ENCODE assay signal across 8 mouse cellular contexts in genomic region chr14:31337406-31337805, GRCm38 (mm10). TPM values are rescaled to one million over a fixed set of nuclear protein-coding genes. Genes with fewer than 3 reads are reported as not detected.
DNase-seq lines count a peak whose midpoint lies in the region; ATAC-seq and TF ChIP-seq lines count a peak whose summit lies in the region.

No protein-coding gene starts in this region.

- peak overlapping the region; percentile 90 for H3K4me3 ChIP-seq in lung, embryonic 14.5 days (ENCODE audit: low read depth, low read length)
- H3K4me3 ChIP-seq in embryonic facial prominence, embryonic 10.5 days: peak overlapping the region; percentile 81
- H3K4me3 ChIP-seq in intestine, embryonic 15.5 days (replicated peaks): peak overlapping the region; percentile 95
- peak overlapping the region; percentile 82 for H3K4me3 ChIP-seq in neural tube, embryonic 13.5 days

- WGBS in lung, embryonic 14.5 days: 34% methylated on average over 7 of the region's 7 CpGs
- 51% methylated on average over 7 of the region's 7 CpGs for WGBS in embryonic facial prominence, embryonic 10.5 days
- WGBS in intestine, embryonic 15.5 days: 26% methylated on average over 7 of the region's 7 CpGs
- 49% methylated on average over 7 of the region's 7 CpGs for WGBS in neural tube, embryonic 13.5 days

- peaks cover 12% of the 10 kb centered on the region for H3K36me3 ChIP-seq in lung, embryonic 14.5 days (ENCODE audit: insufficient read depth)
- peaks cover 20% of the 10 kb centered on the region for H3K36me3 ChIP-seq in embryonic facial prominence, embryonic 10.5 days (replicated peaks)
- H3K36me3 ChIP-seq in intestine, embryonic 15.5 days: no peaks in the 10 kb centered on the region
- peaks cover 18% of the 10 kb centered on the region for H3K36me3 ChIP-seq in neural tube, embryonic 13.5 days

- 0 out of 2 replicates have a peak, but pooled peaks cover 10% of the 10 kb centered on the region for H3K4me1 ChIP-seq in lung, embryonic 14.5 days (ENCODE audit: insufficient read depth)
- H3K4me1 ChIP-seq in embryonic facial prominence, embryonic 10.5 days: peaks cover 10% of the 10 kb centered on the region
- 0 out of 2 replicates have a peak, but pooled peaks cover 5% of the 10 kb centered on the region for H3K4me1 ChIP-seq in intestine, embryonic 15.5 days (replicated peaks)
- peaks cover 26% of the 10 kb centered on the region for H3K4me1 ChIP-seq in neural tube, embryonic 13.5 days (replicated peaks)

- no peaks in the 10 kb centered on the region for H3K9me3 ChIP-seq in lung, embryonic 14.5 days (ENCODE audit: low read depth, low read length)
- H3K9me3 ChIP-seq in embryonic facial prominence, embryonic 10.5 days: no peaks in the 10 kb centered on the region
- no peaks in the 10 kb centered on the region for H3K9me3 ChIP-seq in intestine, embryonic 15.5 days
- no peaks in the 10 kb centered on the region for H3K9me3 ChIP-seq in neural tube, embryonic 13.5 days

- TF ChIP-seq CTCF in lung, embryonic 14.5 days (IDR thresholded peaks at IDR 0.05; ENCODE audit: low read depth): no peak

- peak overlapping the region; percentile 72 for H3K4me2 ChIP-seq in lung, embryonic 14.5 days
- H3K4me2 ChIP-seq in intestine, embryonic 15.5 days (replicated peaks): peak overlapping the region; percentile 70
- peak overlapping the region; percentile 78 for H3K4me2 ChIP-seq in neural tube, embryonic 13.5 days

- ATAC-seq in lung, embryonic 14.5 days (ENCODE audit: insufficient read depth): no peak
- no peak for ATAC-seq in intestine, embryonic 15.5 days
- no peak for ATAC-seq in neural tube, embryonic 13.5 days (ENCODE audit: low read depth)

- no peaks in the 10 kb centered on the region for H3K27me3 ChIP-seq in lung, embryonic 14.5 days (ENCODE audit: insufficient read depth, low read length)
- no peaks in the 10 kb centered on the region for H3K27me3 ChIP-seq in embryonic facial prominence, embryonic 10.5 days (replicated peaks; ENCODE audit: low read depth, poor library complexity, severe bottlenecking)
- no peaks in the 10 kb centered on the region for H3K27me3 ChIP-seq in intestine, embryonic 15.5 days (replicated peaks)
- no peaks in the 10 kb centered on the region for H3K27me3 ChIP-seq in neural tube, embryonic 13.5 days

- peak overlapping the region; percentile 89 for H3K9ac ChIP-seq in lung, embryonic 14.5 days
- H3K9ac ChIP-seq in intestine, embryonic 15.5 days: peak overlapping the region; percentile 95
- H3K9ac ChIP-seq in neural tube, embryonic 13.5 days: peak overlapping the region; percentile 86

- no peak for DNase-seq in lung, embryonic 14.5 days
- DNase-seq in lung, postnatal 25 days (ENCODE audit: low spot score): no peak
- no peak for DNase-seq in embryonic facial prominence, embryonic 10.5 days (ENCODE audit: low spot score)
- no peak for DNase-seq in ovary, postnatal 10 days (ENCODE audit: low spot score)
- no peak for DNase-seq in adrenal gland, adult 2 months
- no peak for DNase-seq in spleen, adult 12 weeks (ENCODE audit: low spot score)

- peak overlapping the region; percentile 30; the same call in 1 of the 2 replicates for H3K27ac ChIP-seq in lung, embryonic 14.5 days (ENCODE audit: low read depth)
- 0 out of 2 replicates have a peak overlapping the region, but pooled peaks have one; percentile 92 for H3K27ac ChIP-seq in embryonic facial prominence, embryonic 10.5 days (replicated peaks)
- H3K27ac ChIP-seq in intestine, embryonic 15.5 days: no peak overlapping the region
- H3K27ac ChIP-seq in neural tube, embryonic 13.5 days (replicated peaks): peak overlapping the region; percentile 92; the same call in 1 of the 2 replicates

RNA-seq across cellular contexts. Expression of gene Capn7, which starts 1.0 kb away (rescaled TPM):
- 37.4 and 38.3 TPM in 2 replicates for polyA plus RNA-seq in lung, embryonic 14.5 days (2014; fragmentation: Nextera tagmentation; extraction: Ambion mirVana)
- 28.3 TPM in 2 replicates for polyA plus RNA-seq in embryonic facial prominence, embryonic 10.5 days (2016; fragmentation: Nextera tagmentation; extraction: Ambion mirVana)
- 34.9 and 36.5 TPM in 2 replicates for polyA plus RNA-seq in intestine, embryonic 15.5 days (2015; fragmentation: Nextera tagmentation; extraction: Ambion mirVana)
- polyA plus RNA-seq in neural tube, embryonic 13.5 days (2015; fragmentation: Nextera tagmentation; extraction: Ambion mirVana): 74.1 and 77.6 TPM in 2 replicates
- 10 to 100 TPM; 37.3 to 53.5 TPM for total RNA-seq in adrenal gland, adult 2 months (2021)
- polyA plus RNA-seq in adrenal gland, adult 2 months (2012; rRNA removed): 12.7 and 13.0 TPM in 2 replicates

RNA-seq across cellular contexts. Expression of gene Dnah1, which starts 13.7 kb away (rescaled TPM):
- polyA plus RNA-seq in lung, embryonic 14.5 days (2014; fragmentation: Nextera tagmentation; extraction: Ambion mirVana): 4.1 and 4.6 TPM in 2 replicates
- 4.7 and 5.0 TPM in 2 replicates for polyA plus RNA-seq in embryonic facial prominence, embryonic 10.5 days (2016; fragmentation: Nextera tagmentation; extraction: Ambion mirVana)
- 3.6 and 3.7 TPM in 2 replicates for polyA plus RNA-seq in intestine, embryonic 15.5 days (2015; fragmentation: Nextera tagmentation; extraction: Ambion mirVana)
- polyA plus RNA-seq in neural tube, embryonic 13.5 days (2015; fragmentation: Nextera tagmentation; extraction: Ambion mirVana): 3.4 and 4.3 TPM in 2 replicates
- total RNA-seq in adrenal gland, adult 2 months (2021): 1 to 10 TPM; 1.7 to 2.1 TPM
- 0.71 and 1.3 TPM in 2 replicates for polyA plus RNA-seq in adrenal gland, adult 2 months (2012; rRNA removed)
